Mouse (Mus musculus): ENCODE measurements around the gene Lair1.

DNA sequence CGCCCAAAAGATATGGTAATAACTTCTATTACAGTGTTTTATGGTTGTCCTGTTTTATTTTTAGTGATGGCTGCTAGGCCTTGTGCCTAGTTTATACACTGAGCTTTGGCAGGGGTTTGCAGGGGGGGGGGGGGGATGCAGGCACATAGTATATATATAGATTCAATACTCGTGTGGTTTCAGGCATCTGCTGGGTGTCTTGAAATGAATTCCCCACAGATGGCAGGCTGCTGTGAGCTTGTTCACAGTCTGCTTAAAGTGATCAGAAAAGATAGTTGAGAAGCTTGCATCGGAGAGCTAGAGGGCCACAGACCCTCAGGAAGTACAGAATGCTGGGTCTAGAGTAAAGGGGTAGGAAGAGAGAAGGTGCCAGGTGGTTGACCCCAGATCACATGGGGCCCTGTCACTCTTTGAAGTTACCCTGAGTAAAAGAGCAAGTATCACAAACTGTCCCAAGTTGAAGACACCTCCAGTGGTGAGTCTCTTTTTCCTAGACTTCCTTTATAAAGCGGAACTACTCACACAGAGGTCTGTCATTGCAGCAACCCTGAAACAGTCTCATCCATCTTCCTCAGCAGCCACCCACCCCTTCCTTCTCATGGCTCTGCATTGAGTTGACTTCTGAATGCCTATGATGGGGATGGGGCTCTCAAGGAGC, 24.4 kb upstream of the Lair1 start:
- TF ChIP-seq CTCF (IDR thresholded peaks at IDR 0.05; ENCODE audit: low read depth, low read length) (no peak), POLR2AphosphoS5 (IDR thresholded peaks at IDR 0.05; ENCODE audit: insufficient replicate concordance, low read depth, low read length) (no peak), TAL1 (conservative IDR thresholded peaks at IDR 0.05; ENCODE audit: low read depth, low read length) (no peak)

Measured in G1E (cell line).